Mouse (Mus musculus): ENCODE data around the gene Trim34a. TPM values are rescaled to one million over a fixed set of nuclear protein-coding genes. Genes with fewer than 3 reads are reported as not detected.
A peak's percentile ranks its signal among the peaks of the same experiment; 100 is the strongest.

Trim34a gene
- total and polyA plus RNA-seq, 3 experiments, result 4.5 to 13.4 (median 7.5) TPM

DNA sequence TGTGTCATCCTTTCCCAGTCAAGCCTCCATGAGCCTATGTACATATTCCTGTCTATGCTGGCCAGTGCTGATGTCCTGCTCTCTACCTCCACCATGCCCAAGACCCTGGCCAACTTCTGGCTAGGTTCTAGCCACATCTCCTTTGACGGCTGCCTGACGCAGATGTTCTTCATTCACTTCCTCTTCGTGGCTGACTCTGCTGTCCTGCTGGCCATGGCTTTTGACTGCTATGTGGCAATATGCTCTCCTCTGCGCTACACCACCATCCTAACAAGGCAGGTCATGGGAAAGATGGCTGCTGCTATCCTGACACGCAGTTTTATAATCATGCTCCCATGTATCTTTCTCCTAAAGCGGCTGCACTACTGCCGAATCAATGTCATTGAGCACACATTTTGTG lies 38.1 kb upstream of the Trim34a start:
- no peaks in the 10 kb centered on the region for H3K36me3 ChIP-seq (replicated peaks in 1 of 2; ENCODE audit: control insufficient read depth in 1 of 2, insufficient read depth in 1 of 2, low read length in 1 of 2)
- H3K4me1 ChIP-seq (ENCODE audit: control insufficient read depth in 1 of 2, insufficient read depth in 2 of 2), result peaks cover 3 to 13% of the 10 kb centered on the region in 2 experiments; a peak in 3 of 4 replicates
- H3K4me3 ChIP-seq (replicated peaks in 1 of 3; ENCODE audit: low read depth in 2 of 3, low read length in 2 of 3, poor library complexity in 1 of 3), result no peak overlapping the region
- H3K4me2 ChIP-seq (ENCODE audit: insufficient read depth, low read depth, poor library complexity, severe bottlenecking), result no peak overlapping the region
- no peaks in the 10 kb centered on the region for H3K27me3 ChIP-seq (replicated peaks)
- DNase-seq (ENCODE audit: extremely low read depth), result peak; percentile 5
- dilution Hi-C loops (cut with MboI; ENCODE audit: extremely low pct_ligation_motif_present, extremely low pct_unique_long_range_greater_than_20kb, low sequenced_read_pairs), result no loop called here
- no peaks in the 10 kb centered on the region for H3K9me3 ChIP-seq (replicated peaks; ENCODE audit: low read length)
- TF ChIP-seq ETS1 (conservative IDR thresholded peaks at IDR 0.05; ENCODE audit: low read depth, low read length), result no peak
- TF ChIP-seq ZC3H11A (IDR thresholded peaks at IDR 0.05; ENCODE audit: low read depth, low read length), result no peak
- TF ChIP-seq RAD21 (IDR thresholded peaks at IDR 0.05; ENCODE audit: low read depth, low read length), result no peak
- TF ChIP-seq NELFE (IDR thresholded peaks at IDR 0.05; ENCODE audit: low read depth, low read length), result no peak
- TF ChIP-seq UBTF (IDR thresholded peaks at IDR 0.05; ENCODE audit: low read depth, low read length), result no peak
- no peak for TF ChIP-seq IRF4 (IDR thresholded peaks at IDR 0.05; ENCODE audit: low read depth, low read length)
- TF ChIP-seq RCOR1 (conservative IDR thresholded peaks at IDR 0.05; ENCODE audit: low read depth, low read length), result no peak
- no peak for TF ChIP-seq CHD1 (IDR thresholded peaks at IDR 0.05; ENCODE audit: low read depth, low read length)
- TF ChIP-seq CTCF (conservative IDR thresholded peaks at IDR 0.05 in 1 of 2, IDR thresholded peaks at IDR 0.05 in 1 of 2; ENCODE audit: low read depth in 2 of 2, low read length in 2 of 2), result no peak
- TF ChIP-seq SMC3 (IDR thresholded peaks at IDR 0.05; ENCODE audit: low read depth, low read length), result no peak
- H3K79me2 ChIP-seq (replicated peaks; ENCODE audit: control insufficient read depth, extremely low read depth, insufficient read depth, poor library complexity, severe bottlenecking), result no peaks in the 10 kb centered on the region
- no peak overlapping the region for H3K27ac ChIP-seq (ENCODE audit: insufficient read depth, low read depth)
- in situ Hi-C loops (cut with MboI; ENCODE audit: low pct_ligation_motif_present, low pct_unique_long_range_greater_than_20kb, low sequenced_read_pairs), result no loop called here
- H3K9ac ChIP-seq (ENCODE audit: insufficient read depth, low read depth), result no peak overlapping the region

DNA sequence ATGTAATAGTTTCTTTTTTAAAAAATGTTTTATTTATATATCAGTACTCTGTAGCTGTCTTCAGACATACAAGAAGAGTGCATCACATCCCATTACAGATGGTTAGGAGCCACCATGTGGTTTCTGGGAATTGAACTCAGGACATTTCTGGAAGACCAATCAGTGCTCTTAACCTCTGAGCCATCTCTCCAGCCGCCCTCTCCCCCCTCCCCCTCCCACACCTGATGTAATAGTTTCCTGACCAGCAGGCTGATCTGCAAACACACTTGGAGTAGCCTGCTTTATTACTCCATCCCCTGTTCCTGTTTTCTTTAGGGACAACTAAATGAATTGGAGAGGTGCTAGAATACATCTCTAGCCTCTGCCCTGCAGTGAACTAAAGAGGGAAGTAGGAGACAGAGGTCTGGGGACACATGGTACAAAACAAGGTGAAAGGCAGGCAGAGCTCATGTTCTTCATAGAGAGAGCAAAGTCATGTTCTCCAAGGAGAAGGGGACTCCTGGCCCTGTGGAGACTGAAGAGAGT lies 28.2 kb upstream of the Trim34a start:
- H3K4me3 ChIP-seq (replicated peaks in 1 of 3; ENCODE audit: low read depth in 2 of 3, low read length in 2 of 3, poor library complexity in 1 of 3), result no peak overlapping the region
- no peak for TF ChIP-seq SMC3 (IDR thresholded peaks at IDR 0.05; ENCODE audit: low read depth, low read length)
- no peak for TF ChIP-seq USF1 (IDR thresholded peaks at IDR 0.05; ENCODE audit: low read depth, low read length)
- no peak for TF ChIP-seq JUN (IDR thresholded peaks at IDR 0.05; ENCODE audit: insufficient read depth, low read depth, low read length)
- TF ChIP-seq JUND (conservative IDR thresholded peaks at IDR 0.05; ENCODE audit: low read depth, low read length), result no peak
- TF ChIP-seq POLR2AphosphoS2 (IDR thresholded peaks at IDR 0.05; ENCODE audit: low read depth, low read length), result no peak
- TF ChIP-seq CTCF (conservative IDR thresholded peaks at IDR 0.05 in 1 of 2, IDR thresholded peaks at IDR 0.05 in 1 of 2; ENCODE audit: low read depth in 2 of 2, low read length in 2 of 2), result no peak
- no peak for TF ChIP-seq ZC3H11A (IDR thresholded peaks at IDR 0.05; ENCODE audit: low read depth, low read length)
- no peak for TF ChIP-seq SIN3A (IDR thresholded peaks at IDR 0.05; ENCODE audit: low read length)
- TF ChIP-seq MYC (IDR thresholded peaks at IDR 0.05; ENCODE audit: low read depth, low read length), result no peak
- TF ChIP-seq MAZ (IDR thresholded peaks at IDR 0.05; ENCODE audit: low read depth, low read length), result no peak
- H3K36me3 ChIP-seq (replicated peaks in 1 of 2; ENCODE audit: control insufficient read depth in 1 of 2, insufficient read depth in 1 of 2, low read length in 1 of 2), result no peaks in the 10 kb centered on the region
- in situ Hi-C loops (cut with MboI; ENCODE audit: low pct_ligation_motif_present, low pct_unique_long_range_greater_than_20kb, low sequenced_read_pairs) (no loop called here), dilution Hi-C loops (cut with MboI; ENCODE audit: extremely low pct_ligation_motif_present, extremely low pct_unique_long_range_greater_than_20kb, low sequenced_read_pairs) (no loop called here)
- H3K9ac ChIP-seq (ENCODE audit: insufficient read depth, low read depth), result no peak overlapping the region
- H3K27ac ChIP-seq (ENCODE audit: insufficient read depth, low read depth), result no peak overlapping the region
- no peak for DNase-seq (ENCODE audit: extremely low read depth)
- no peak overlapping the region for H3K4me2 ChIP-seq (ENCODE audit: insufficient read depth, low read depth, poor library complexity, severe bottlenecking)
- H3K79me2 ChIP-seq (replicated peaks; ENCODE audit: control insufficient read depth, extremely low read depth, insufficient read depth, poor library complexity, severe bottlenecking), result no peaks in the 10 kb centered on the region
- no peaks in the 10 kb centered on the region for H3K9me3 ChIP-seq (replicated peaks; ENCODE audit: low read length)
- peaks cover 0 to 11% of the 10 kb centered on the region in 2 experiments; a peak in 2 of 4 replicates for H3K4me1 ChIP-seq (ENCODE audit: control insufficient read depth in 1 of 2, insufficient read depth in 2 of 2)
- H3K27me3 ChIP-seq (replicated peaks), result no peaks in the 10 kb centered on the region
